Mouse (Mus musculus): ENCODE data around the gene Serinc4. TPM values are rescaled to one million over a fixed set of nuclear protein-coding genes. Genes with fewer than 3 reads are reported as not detected.

The Serinc4 gene
- total RNA-seq, 2 experiments from 2014 or later, result 0.27 to 0.39 TPM

GRCm38 (mm10) chr2:121414139-121414685, 42.4 kb downstream of the Serinc4 start:
- DNase-seq (ENCODE audit: low spot score in 2 of 2), result no peak
- intact Hi-C loops (cut with DNase I), result loop anchor here (5.0 kb wide), 1 partner anchor 33 kb away; the partner anchor contains the start of gene Serf2

GRCm38 (mm10) chr2:121413387-121414042, 43.1 kb downstream of the Serinc4 start, which contains the start of the genes Pdia3 and Catsper2:
Gene Pdia3, plus strand, starts transcription at chr2:121413775.
Gene Catsper2, minus strand, starts transcription at chr2:121413792.
- DNase-seq (ENCODE audit: low spot score in 2 of 2), result peak; percentile 95 to 97
- intact Hi-C loops (cut with DNase I), result loop anchor here (5.0 kb wide), 1 partner anchor 34 kb away; the partner anchor contains the start of gene Serf2

GRCm38 (mm10) chr2:121412843-121413386, 43.7 kb downstream of the Serinc4 start:
- no peak for DNase-seq (ENCODE audit: low spot score in 2 of 2)
- intact Hi-C loops (cut with DNase I), result loop anchor here (5.0 kb wide), 1 partner anchor 34 kb away; the partner anchor contains the start of gene Serf2

- DNase-seq (ENCODE audit: low spot score in 2 of 2), result no peak
- intact Hi-C loops (cut with DNase I), result no loop called here
These were observed 48.4 kb downstream of the Serinc4 start for GRCm38 (mm10) chr2:121408160-121408559.

GRCm38 (mm10) chr2:121403296-121403695, 53.3 kb downstream of the Serinc4 start:
- intact Hi-C loops (cut with DNase I), result no loop called here
- no peak for DNase-seq (ENCODE audit: low spot score in 2 of 2)

- intact Hi-C loops (cut with DNase I), result no loop called here
- DNase-seq (ENCODE audit: low spot score in 2 of 2), result peak; percentile 74 to 80
These were observed 60.0 kb downstream of the Serinc4 start for GRCm38 (mm10) chr2:121396624-121397023.

Small RNA genes lying within 50 kb of the gene (microRNA-seq; reads per million reads assigned to microRNA genes)
- gene Gm22953, result not detected

Other genes with a start within 250 kb of the Serinc4 start
- gene Trp53bp1, start 185.4 kb downstream of the Serinc4 start, total RNA-seq (2021), result 100 to 1,000 TPM; 125 to 148 TPM
- gene Map1a, start 167.2 kb downstream of the Serinc4 start, total RNA-seq (2021), result 100 to 1,000 TPM; 594 to 651 TPM
- 100 to 1,000 TPM; 105 to 126 TPM for gene Ppip5k1, start 101.4 kb downstream of the Serinc4 start, total RNA-seq (2021)
- 100 to 1,000 TPM; 350 to 364 TPM for gene Ckmt1, start 99.1 kb downstream of the Serinc4 start, total RNA-seq (2021)
- under 1 TPM; 0.23 to 0.30 TPM for gene Strc, start 69.6 kb downstream of the Serinc4 start, total RNA-seq (2021)
- 100 to 1,000 TPM; 172 to 201 TPM for gene Pdia3, start 43.0 kb downstream of the Serinc4 start, total RNA-seq (2021)
- gene Catsper2, start 43.0 kb downstream of the Serinc4 start, total RNA-seq (2021), result 1 to 10 TPM; 3.4 to 5.3 TPM
- under 1 TPM in 1 of 2 experiments, not detected in 1; 0.20 TPM for gene Ell3, start 12.5 kb downstream of the Serinc4 start, total RNA-seq (2021)
- gene Serf2, start 7.6 kb downstream of the Serinc4 start, total RNA-seq (2021), result 100 to 1,000 TPM; 171 to 191 TPM
- gene Hypk, start 3.5 kb downstream of the Serinc4 start, total RNA-seq (2021), result 10 to 100 TPM; 20.3 to 22.6 TPM
- gene Mfap1b, start 17.3 kb upstream of the Serinc4 start, total RNA-seq (2021), result 10 to 100 TPM; 40.1 to 42.3 TPM
- gene Mfap1a, start 49.9 kb upstream of the Serinc4 start, total RNA-seq (2021), result 10 to 100 TPM; 33.0 to 34.3 TPM
- 1 to 10 TPM; 4.7 to 4.9 TPM for gene Wdr76, start 49.9 kb upstream of the Serinc4 start, total RNA-seq (2021)

Measured in left cerebral cortex, postnatal 36 days (tissue).